Comparison of ENCODE assay signal across 21 mouse cellular contexts in the genomic region with DNA sequence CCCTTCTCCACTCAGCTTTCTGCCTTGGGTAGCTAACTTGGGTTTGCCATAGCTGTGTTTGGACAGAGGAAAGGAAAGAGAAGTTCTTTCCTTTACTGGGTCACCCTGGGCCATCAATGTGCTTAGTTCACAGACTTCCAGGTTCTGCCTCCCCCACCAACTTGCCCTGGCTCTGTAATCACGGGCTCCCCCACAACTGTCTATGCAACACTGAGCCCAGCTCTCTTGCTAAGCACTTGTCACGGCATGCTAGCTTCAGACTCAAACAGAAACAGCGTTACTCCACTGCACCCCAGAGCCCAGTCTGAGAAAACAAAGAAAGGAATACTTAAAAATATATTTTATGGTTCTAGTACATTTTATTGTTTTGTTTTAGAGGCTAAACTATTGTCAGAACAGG. TPM values are rescaled to one million over a fixed set of nuclear protein-coding genes. Genes with fewer than 3 reads are reported as not detected.
A peak's percentile ranks its signal among the peaks of the same experiment; 100 is the strongest.
DNase-seq lines count a peak whose midpoint lies in the region; ATAC-seq and TF ChIP-seq lines count a peak whose summit lies in the region.
"Had no signal": no experiment of that assay in that cellular context is flagged by ENCODE, and none has a peak within 500 bp of the region (broad histone marks: within the 10 kb centered on the region; RNA-seq: fewer than 3 reads in every experiment).

No protein-coding gene starts in this region.

- no peaks in the 10 kb centered on the region; the same call in 1 of the 2 replicates for H3K4me1 ChIP-seq in forebrain, embryonic 14.5 days (ENCODE audit: control insufficient read depth, insufficient read depth, low read length)
- 0 out of 2 replicates have a peak, but pooled peaks cover 2% of the 10 kb centered on the region for H3K4me1 ChIP-seq in forebrain, embryonic 11.5 days (replicated peaks; ENCODE audit: control insufficient read depth, insufficient read depth, low read length)
- peaks cover 32% of the 10 kb centered on the region for H3K4me1 ChIP-seq in kidney, embryonic 15.5 days
- H3K4me1 ChIP-seq in limb, embryonic 12.5 days (replicated peaks): peaks cover 10% of the 10 kb centered on the region
- peaks cover 10% of the 10 kb centered on the region for H3K4me1 ChIP-seq in limb, embryonic 10.5 days
- no peaks in the 10 kb centered on the region for H3K4me1 ChIP-seq in lung, postnatal 0 days (ENCODE audit: insufficient read depth, low read depth, low read length)

- H3K27me3 ChIP-seq in forebrain, embryonic 14.5 days (replicated peaks; ENCODE audit: control insufficient read depth, insufficient read depth, low read length): no peaks in the 10 kb centered on the region
- H3K27me3 ChIP-seq in forebrain, embryonic 11.5 days (ENCODE audit: control insufficient read depth, insufficient read depth, low read length): no peaks in the 10 kb centered on the region
- no peaks in the 10 kb centered on the region for H3K27me3 ChIP-seq in kidney, embryonic 15.5 days
- H3K27me3 ChIP-seq in limb, embryonic 12.5 days: no peaks in the 10 kb centered on the region
- H3K27me3 ChIP-seq in limb, embryonic 10.5 days (ENCODE audit: low read depth, poor library complexity, severe bottlenecking): no peaks in the 10 kb centered on the region
- H3K27me3 ChIP-seq in myocyte (ENCODE audit: control insufficient read depth, insufficient read depth, insufficient read length): no peaks in the 10 kb centered on the region
- H3K27me3 ChIP-seq in lung, postnatal 0 days (replicated peaks; ENCODE audit: insufficient read depth, low read length): no peaks in the 10 kb centered on the region
- H3K27me3 ChIP-seq: forebrain, embryonic 12.5 days; heart, embryonic 15.5 days; liver, embryonic 15.5 days; lung, embryonic 15.5 days; neural tube, embryonic 13.5 days had no signal

- H3ac ChIP-seq in myocyte (ENCODE audit: control insufficient read depth, insufficient read length): no peak overlapping the region

- WGBS in forebrain, embryonic 14.5 days: 71% methylated on average over 3 of the region's 3 CpGs
- 82% methylated on average over 3 of the region's 3 CpGs for WGBS in forebrain, embryonic 11.5 days
- 32% methylated on average over 3 of the region's 3 CpGs for WGBS in kidney, embryonic 15.5 days
- 69% methylated on average over 3 of the region's 3 CpGs for WGBS in limb, embryonic 12.5 days
- WGBS in limb, embryonic 10.5 days: 86% methylated on average over 3 of the region's 3 CpGs
- WGBS in lung, postnatal 0 days: 79% methylated on average over 3 of the region's 3 CpGs

- no peak overlapping the region for H3K9ac ChIP-seq in forebrain, embryonic 14.5 days (ENCODE audit: low read length)
- H3K9ac ChIP-seq in forebrain, embryonic 11.5 days (ENCODE audit: low read length): no peak overlapping the region
- H3K9ac ChIP-seq in kidney, embryonic 15.5 days: no peak overlapping the region
- H3K9ac ChIP-seq in limb, embryonic 12.5 days (replicated peaks): no peak overlapping the region
- H3K9ac ChIP-seq in lung, postnatal 0 days (replicated peaks; ENCODE audit: low read depth): no peak overlapping the region
- H3K9ac ChIP-seq: forebrain, embryonic 12.5 days; heart, embryonic 15.5 days; hindbrain, embryonic 14.5 days; liver, embryonic 15.5 days; lung, embryonic 15.5 days; neural tube, embryonic 13.5 days had no signal

- no peak overlapping the region for H3K4me2 ChIP-seq in forebrain, embryonic 14.5 days (ENCODE audit: low read length)
- no peak overlapping the region for H3K4me2 ChIP-seq in forebrain, embryonic 11.5 days (ENCODE audit: low read depth, low read length, severe bottlenecking)
- 0 out of 2 replicates have a peak overlapping the region, but pooled peaks have one; percentile 4 for H3K4me2 ChIP-seq in kidney, embryonic 15.5 days
- no peak overlapping the region for H3K4me2 ChIP-seq in limb, embryonic 12.5 days
- peak overlapping the region; percentile 4 for H3K4me2 ChIP-seq in myocyte (ENCODE audit: low read depth)
- H3K4me2 ChIP-seq in lung, postnatal 0 days (replicated peaks; ENCODE audit: low read depth, low read length): no peak overlapping the region
- H3K4me2 ChIP-seq: forebrain, embryonic 12.5 days; heart, embryonic 15.5 days; hindbrain, embryonic 14.5 days; liver, embryonic 15.5 days; lung, embryonic 15.5 days; neural tube, embryonic 13.5 days had no signal

- no peak for DNase-seq in forebrain, embryonic 14.5 days (ENCODE audit: low spot score)
- DNase-seq in forebrain, embryonic 11.5 days (ENCODE audit: low spot score): no peak
- DNase-seq in kidney, postnatal 14 days: no peak
- no peak for DNase-seq in limb, embryonic 10.5 days (ENCODE audit: low spot score)
- DNase-seq in lung, postnatal 0 days (ENCODE audit: low spot score): no peak
- DNase-seq: cerebellum, adult 11 months; liver; midbrain, embryonic 14.5 days; spleen, adult 18-20 months; thymus, postnatal 14 days had no signal

- no peak overlapping the region for H3K4me3 ChIP-seq in forebrain, embryonic 14.5 days (ENCODE audit: low read depth, low read length)
- H3K4me3 ChIP-seq in forebrain, embryonic 11.5 days (ENCODE audit: low read depth, low read length): no peak overlapping the region
- H3K4me3 ChIP-seq in kidney, embryonic 15.5 days (replicated peaks): no peak overlapping the region
- H3K4me3 ChIP-seq in limb, embryonic 12.5 days (replicated peaks): no peak overlapping the region
- no peak overlapping the region for H3K4me3 ChIP-seq in limb, embryonic 10.5 days
- H3K4me3 ChIP-seq in myocyte: no peak overlapping the region
- H3K4me3 ChIP-seq in lung, postnatal 0 days (ENCODE audit: low read depth, low read length): no peak overlapping the region
- H3K4me3 ChIP-seq: embryonic facial prominence, embryonic 10.5 days; forebrain, embryonic 12.5 days; heart, embryonic 15.5 days; liver, embryonic 15.5 days; lung, embryonic 15.5 days; neural tube, embryonic 13.5 days had no signal

- peaks cover 31% of the 10 kb centered on the region for H3K36me3 ChIP-seq in forebrain, embryonic 14.5 days (ENCODE audit: control insufficient read depth, insufficient read depth, low read length)
- no peaks in the 10 kb centered on the region; the same call in 1 of the 2 replicates for H3K36me3 ChIP-seq in forebrain, embryonic 11.5 days (ENCODE audit: control insufficient read depth, insufficient read depth, low read length)
- peaks cover 38% of the 10 kb centered on the region for H3K36me3 ChIP-seq in kidney, embryonic 15.5 days
- H3K36me3 ChIP-seq in limb, embryonic 12.5 days: peaks cover 59% of the 10 kb centered on the region
- peaks cover 55% of the 10 kb centered on the region for H3K36me3 ChIP-seq in limb, embryonic 10.5 days
- no peaks in the 10 kb centered on the region for H3K36me3 ChIP-seq in myocyte (ENCODE audit: control insufficient read depth, insufficient read depth)
- H3K36me3 ChIP-seq in lung, postnatal 0 days (ENCODE audit: insufficient read depth, low read length): 0 out of 2 replicates have a peak, but pooled peaks cover 2% of the 10 kb centered on the region

- no peak for TF ChIP-seq POLR2A in myocyte (IDR thresholded peaks at IDR 0.05; ENCODE audit: insufficient read length, low read depth)

- ATAC-seq in forebrain, embryonic 14.5 days: peak; percentile 18; the same call in 1 of the 2 replicates
- ATAC-seq in forebrain, embryonic 11.5 days (replicated peaks; ENCODE audit: low FRiP score): no peak
- ATAC-seq in kidney, embryonic 15.5 days (replicated peaks; ENCODE audit: low FRiP score): peak; percentile 74
- ATAC-seq in limb, embryonic 12.5 days (ENCODE audit: insufficient number of reproducible peaks, insufficient read depth, low FRiP score, low TSS enrichment, low read depth): no peak
- no peak for ATAC-seq in lung, postnatal 0 days
- ATAC-seq: CD4-positive, CD25-positive, alpha-beta regulatory T cell, adult 4 months had no signal

- TF ChIP-seq EP300 in lung, postnatal 0 days (IDR thresholded peaks at IDR 0.05): no peak

- no peak for TF ChIP-seq CTCF in lung, postnatal 0 days (IDR thresholded peaks at IDR 0.05)

- no peaks in the 10 kb centered on the region for H3K9me3 ChIP-seq in forebrain, embryonic 14.5 days (replicated peaks; ENCODE audit: control insufficient read depth, low read length)
- no peaks in the 10 kb centered on the region for H3K9me3 ChIP-seq in forebrain, embryonic 11.5 days (ENCODE audit: control insufficient read depth, low read length)
- H3K9me3 ChIP-seq in kidney, embryonic 15.5 days (replicated peaks): no peaks in the 10 kb centered on the region
- H3K9me3 ChIP-seq in limb, embryonic 12.5 days: no peaks in the 10 kb centered on the region
- H3K9me3 ChIP-seq in limb, embryonic 10.5 days (replicated peaks): no peaks in the 10 kb centered on the region
- no peaks in the 10 kb centered on the region for H3K9me3 ChIP-seq in lung, postnatal 0 days (ENCODE audit: low read length)
- H3K9me3 ChIP-seq: embryonic facial prominence, embryonic 10.5 days; forebrain, embryonic 12.5 days; heart, embryonic 15.5 days; liver, embryonic 15.5 days; lung, embryonic 15.5 days; neural tube, embryonic 13.5 days had no signal

- H3K79me2 ChIP-seq in myocyte (ENCODE audit: control insufficient read depth, insufficient read depth): no peaks in the 10 kb centered on the region

- H3K27ac ChIP-seq in forebrain, embryonic 14.5 days (ENCODE audit: low read depth, low read length): 0 out of 2 replicates have a peak overlapping the region, but pooled peaks have one; percentile 27
- H3K27ac ChIP-seq in forebrain, embryonic 11.5 days (ENCODE audit: low read depth, low read length): no peak overlapping the region
- H3K27ac ChIP-seq in kidney, embryonic 15.5 days: peak overlapping the region; percentile 57
- H3K27ac ChIP-seq in limb, embryonic 12.5 days: peak overlapping the region; percentile 86
- H3K27ac ChIP-seq in limb, embryonic 10.5 days: no peak overlapping the region
- no peak overlapping the region for H3K27ac ChIP-seq in lung, postnatal 0 days (ENCODE audit: low read length)
- H3K27ac ChIP-seq: embryonic facial prominence, embryonic 10.5 days; hindbrain, embryonic 14.5 days; liver, embryonic 15.5 days; lung, embryonic 15.5 days; neural tube, embryonic 13.5 days had no signal

RNA-seq across cellular contexts. Expression of gene Fam206a, which starts 26.8 kb away (rescaled TPM):
- 16.0 and 16.7 TPM in 2 replicates for polyA plus RNA-seq in forebrain, embryonic 14.5 days (2014; fragmentation: Nextera tagmentation; extraction: Ambion mirVana)
- 28.3 and 30.8 TPM in 2 replicates for polyA plus RNA-seq in forebrain, embryonic 11.5 days (2014; fragmentation: Nextera tagmentation; extraction: Ambion mirVana)
- polyA plus RNA-seq in kidney, embryonic 15.5 days (2015; fragmentation: Nextera tagmentation; extraction: Ambion mirVana): 19.8 and 20.4 TPM in 2 replicates
- polyA plus RNA-seq in limb, embryonic 12.5 days (2016; fragmentation: Nextera tagmentation; extraction: Ambion mirVana): 21.0 and 24.7 TPM in 2 replicates
- polyA plus RNA-seq in limb, embryonic 10.5 days (2016; fragmentation: Nextera tagmentation; extraction: Ambion mirVana): 28.0 and 28.5 TPM in 2 replicates
- polyA plus RNA-seq in myocyte (2012; fragmentation: generic; extraction: Trizol): 12.0 TPM
- polyA plus RNA-seq in lung, postnatal 0 days (2015; fragmentation: Nextera tagmentation; extraction: Ambion mirVana): 4.3 and 4.7 TPM in 2 replicates

RNA-seq across cellular contexts. Expression of gene Elp1, which starts 26.8 kb away (rescaled TPM):
- 72.4 and 78.2 TPM in 2 replicates for polyA plus RNA-seq in forebrain, embryonic 14.5 days (2014; fragmentation: Nextera tagmentation; extraction: Ambion mirVana)
- polyA plus RNA-seq in forebrain, embryonic 11.5 days (2014; fragmentation: Nextera tagmentation; extraction: Ambion mirVana): 107 and 111 TPM in 2 replicates
- 44.1 and 44.8 TPM in 2 replicates for polyA plus RNA-seq in kidney, embryonic 15.5 days (2015; fragmentation: Nextera tagmentation; extraction: Ambion mirVana)
- 78.4 and 87.6 TPM in 2 replicates for polyA plus RNA-seq in limb, embryonic 12.5 days (2016; fragmentation: Nextera tagmentation; extraction: Ambion mirVana)
- polyA plus RNA-seq in limb, embryonic 10.5 days (2016; fragmentation: Nextera tagmentation; extraction: Ambion mirVana): 91.9 and 96.8 TPM in 2 replicates
- polyA plus RNA-seq in myocyte (2012; fragmentation: generic; extraction: Trizol): 23.5 TPM
- polyA plus RNA-seq in lung, postnatal 0 days (2015; fragmentation: Nextera tagmentation; extraction: Ambion mirVana): 14.3 and 16.4 TPM in 2 replicates

RNA-seq across cellular contexts. Expression of gene Ctnnal1, which starts 36.1 kb away (rescaled TPM):
- polyA plus RNA-seq in forebrain, embryonic 14.5 days (2014; fragmentation: Nextera tagmentation; extraction: Ambion mirVana): 9.4 and 11.1 TPM in 2 replicates
- polyA plus RNA-seq in forebrain, embryonic 11.5 days (2014; fragmentation: Nextera tagmentation; extraction: Ambion mirVana): 30.5 and 36.8 TPM in 2 replicates
- 39.5 and 41.9 TPM in 2 replicates for polyA plus RNA-seq in kidney, embryonic 15.5 days (2015; fragmentation: Nextera tagmentation; extraction: Ambion mirVana)
- polyA plus RNA-seq in limb, embryonic 12.5 days (2016; fragmentation: Nextera tagmentation; extraction: Ambion mirVana): 40.2 and 40.4 TPM in 2 replicates
- polyA plus RNA-seq in limb, embryonic 10.5 days (2016; fragmentation: Nextera tagmentation; extraction: Ambion mirVana): 29.6 and 33.2 TPM in 2 replicates
- polyA plus RNA-seq in myocyte (2012; fragmentation: generic; extraction: Trizol): 4.3 TPM
- polyA plus RNA-seq in lung, postnatal 0 days (2015; fragmentation: Nextera tagmentation; extraction: Ambion mirVana): 15.2 and 16.1 TPM in 2 replicates

Comparison
In these comparisons a context has a peak if more than half of its experiments do, and no peak if none do; other contexts are left out.
1. ATAC-seq: peak in forebrain, embryonic 14.5 days (single experiment) and kidney, embryonic 15.5 days (single experiment); none in forebrain, embryonic 11.5 days (single experiment), limb, embryonic 12.5 days (single experiment) and lung, postnatal 0 days (single experiment).
2. H3K27ac ChIP-seq: peak in forebrain, embryonic 14.5 days (single experiment), kidney, embryonic 15.5 days (single experiment) and limb, embryonic 12.5 days (single experiment); none in forebrain, embryonic 11.5 days (single experiment), limb, embryonic 10.5 days (single experiment) and lung, postnatal 0 days (single experiment).
3. H3K4me2 ChIP-seq: peak in kidney, embryonic 15.5 days (single experiment) and myocyte (single experiment); none in forebrain, embryonic 14.5 days (single experiment), forebrain, embryonic 11.5 days (single experiment), limb, embryonic 12.5 days (single experiment) and lung, postnatal 0 days (single experiment).